Mouse (Mus musculus) liver, adult 2 months (tissue): ENCODE results near the gene Selenof. TPM values are rescaled to one million over a fixed set of nuclear protein-coding genes. Genes with fewer than 3 reads are reported as not detected.

ENCODE experiments used
- DNase-seq: peaks from one replicate; pipeline ENCODE4 v3.0.0-alpha.2; 2011; ENCODE audit warnings: low read depth, low spot score; ENCODE audit errors: extremely low read depth
- H3K27ac ChIP-seq: fragments of 200-500 bp; replicated peaks from 2 replicates; pipeline ENCODE4 v1.5.1; 2012; ENCODE audit warnings: low read depth, mild to moderate bottlenecking, control low read depth, inconsistent platforms, low read length; ENCODE audit not compliant: insufficient read depth
- H3K27me3 ChIP-seq: fragments of 200-500 bp; 2 replicates; pipeline ENCODE4 v1.6.1; 2012; ENCODE audit warnings: mild to moderate bottlenecking, moderate library complexity, low read length, inconsistent platforms; ENCODE audit not compliant: control insufficient read depth, insufficient read depth
- H3K36me3 ChIP-seq: fragments of 200-500 bp; 2 replicates; pipeline ENCODE4 v1.6.1; 2012; ENCODE audit warnings: low read length, inconsistent platforms; ENCODE audit not compliant: control insufficient read depth, insufficient read depth
- H3K4me1 ChIP-seq: fragments of 200-500 bp; 2 replicates; pipeline ENCODE4 v1.6.1; 2011; ENCODE audit warnings: low read length; ENCODE audit not compliant: control insufficient read depth, insufficient read depth
- H3K4me3 ChIP-seq: fragments of 200-500 bp; 2 replicates; pipeline ENCODE4 v1.5.1; 2011; ENCODE audit warnings: low read depth, mild to moderate bottlenecking, control low read depth, low read length, moderate library complexity; ENCODE audit not compliant: insufficient read depth
- H3K79me2 ChIP-seq: fragments of 200-500 bp; 2 replicates; pipeline ENCODE4 v1.6.1; 2012; ENCODE audit warnings: inconsistent platforms, mild to moderate bottlenecking, low read length, moderate library complexity; ENCODE audit not compliant: control insufficient read depth, insufficient read depth
- H3K9ac ChIP-seq: fragments of 200-500 bp; 2 replicates; pipeline ENCODE4 v1.6.1; 2012; ENCODE audit warnings: low read depth, mild to moderate bottlenecking, control low read depth, inconsistent platforms, low read length
- CTCF ChIP-seq: fragments of 200-500 bp; IDR thresholded peaks from 2 replicates; pipeline ENCODE4 v1.5.1; 2011; ENCODE audit warnings: low read depth, low read length, control low read depth
- POLR2A ChIP-seq: fragments of 200-500 bp; IDR thresholded peaks from 2 replicates; pipeline ENCODE4 v1.6.1; 2011; ENCODE audit warnings: low read length, control low read depth; ENCODE audit not compliant: insufficient read depth; ENCODE audit errors: extremely low read depth
- WGBS: fragments of 180-500 bp; shearing (Covaris S2); methylation state at CpG from one replicate; pipeline ENCODE4 v1.1.7; 2018; 5-methylcytosine and 5-hydroxymethylcytosine counted together
- polyA plus RNA-seq: library from polyadenylated mRNA; depleted of rRNA; stranded (reverse); fragments of >200 nt; gene quantifications from 2 replicates; pipeline ENCODE4 v1.2.3, GENCODE M21; 2012
- total RNA-seq: library from RNA; depleted of rRNA; stranded (reverse); fragments of >200 nt; gene quantifications from 2 replicates; pipeline ENCODE4 v1.2.3, GENCODE M21; 2014

Gene Selenof
- total and polyA plus RNA-seq, 2 experiments, result 176 to 385 TPM

GRCm38 (mm10) chr3:144608090-144608489 is 38.0 kb downstream of the Selenof start:
- Histone ChIP-seq H3K4me3 (no peak overlapping the region), H3K4me1 (peaks cover 7% of the 10 kb centered on the region), H3K79me2 (no peaks in the 10 kb centered on the region), H3K36me3 (no peaks in the 10 kb centered on the region), H3K27ac (no peak overlapping the region), H3K9ac (no peak overlapping the region), H3K27me3 (no peaks in the 10 kb centered on the region)
- TF ChIP-seq POLR2A (no peak), CTCF (no peak)
- no peak for DNase-seq
- 92% methylated on average over 5 of the region's 5 CpGs for WGBS

GRCm38 (mm10) chr3:144610759-144611158 is 40.7 kb downstream of the Selenof start:
- no peaks in the 10 kb centered on the region for H3K36me3 ChIP-seq
- no peaks in the 10 kb centered on the region for H3K79me2 ChIP-seq
- no peaks in the 10 kb centered on the region for H3K27me3 ChIP-seq
- no peak for DNase-seq
- H3K27ac ChIP-seq, result no peak overlapping the region
- no peak overlapping the region for H3K9ac ChIP-seq
- 68% methylated on average over 5 of the region's 5 CpGs for WGBS
- peaks cover 7% of the 10 kb centered on the region for H3K4me1 ChIP-seq
- no peak overlapping the region for H3K4me3 ChIP-seq
- TF ChIP-seq CTCF (no peak), POLR2A (no peak)

GRCm38 (mm10) chr3:144611626-144612271 is 41.6 kb downstream of the Selenof start:
- Histone ChIP-seq H3K4me1 (peaks cover 7% of the 10 kb centered on the region), H3K9ac (peak overlapping the region; percentile 19; the same call in 1 of the 2 replicates), H3K27ac (peak overlapping the region; percentile 64), H3K27me3 (no peaks in the 10 kb centered on the region), H3K79me2 (no peaks in the 10 kb centered on the region), H3K36me3 (no peaks in the 10 kb centered on the region), H3K4me3 (no peak overlapping the region)
- no peak for TF ChIP-seq CTCF
- no peak for TF ChIP-seq POLR2A
- peak; percentile 52 for DNase-seq
- 25% methylated on average over 8 of the region's 8 CpGs for WGBS

- Histone ChIP-seq H3K27ac (peak overlapping the region; percentile 64), H3K4me1 (peaks cover 7% of the 10 kb centered on the region), H3K36me3 (no peaks in the 10 kb centered on the region), H3K27me3 (no peaks in the 10 kb centered on the region), H3K79me2 (no peaks in the 10 kb centered on the region), H3K4me3 (peak overlapping the region; percentile 18; the same call in 1 of the 2 replicates), H3K9ac (no peak overlapping the region; the same call in 1 of the 2 replicates)
- DNase-seq, result peak; percentile 80
- WGBS, result 28% methylated on average over 6 of the region's 6 CpGs
- TF ChIP-seq POLR2A (no peak), CTCF (no peak)
These were observed 42.3 kb downstream of the Selenof start for GRCm38 (mm10) chr3:144612382-144612781.

- WGBS, result 85% methylated on average over 6 of the region's 6 CpGs
- no peak overlapping the region for H3K9ac ChIP-seq
- H3K27ac ChIP-seq, result no peak overlapping the region
- no peaks in the 10 kb centered on the region for H3K36me3 ChIP-seq
- H3K4me1 ChIP-seq, result peaks cover 7% of the 10 kb centered on the region
- no peak for DNase-seq
- H3K79me2 ChIP-seq, result no peaks in the 10 kb centered on the region
- TF ChIP-seq POLR2A (no peak), CTCF (no peak)
- H3K27me3 ChIP-seq, result no peaks in the 10 kb centered on the region
- H3K4me3 ChIP-seq, result no peak overlapping the region
These were observed 44.2 kb downstream of the Selenof start for GRCm38 (mm10) chr3:144614277-144614676.

GRCm38 (mm10) chr3:144614698-144615097 is 44.6 kb downstream of the Selenof start:
- TF ChIP-seq CTCF, result no peak
- TF ChIP-seq POLR2A, result no peak
- Histone ChIP-seq H3K9ac (no peak overlapping the region), H3K4me1 (peaks cover 7% of the 10 kb centered on the region), H3K27ac (no peak overlapping the region), H3K79me2 (no peaks in the 10 kb centered on the region), H3K27me3 (no peaks in the 10 kb centered on the region), H3K4me3 (no peak overlapping the region), H3K36me3 (no peaks in the 10 kb centered on the region)
- no peak for DNase-seq
- WGBS, result 83% methylated on average over 10 of the region's 10 CpGs
